Mouse (Mus musculus) ovary, postnatal 36 days (tissue): ENCODE results near the gene Cpeb2.

Source experiments
- DNase-seq: peaks from one replicate; pipeline ENCODE4 v3.0.0; 2022; ENCODE audit warnings: low spot score, mixed read lengths

The Cpeb2 gene

DNA sequence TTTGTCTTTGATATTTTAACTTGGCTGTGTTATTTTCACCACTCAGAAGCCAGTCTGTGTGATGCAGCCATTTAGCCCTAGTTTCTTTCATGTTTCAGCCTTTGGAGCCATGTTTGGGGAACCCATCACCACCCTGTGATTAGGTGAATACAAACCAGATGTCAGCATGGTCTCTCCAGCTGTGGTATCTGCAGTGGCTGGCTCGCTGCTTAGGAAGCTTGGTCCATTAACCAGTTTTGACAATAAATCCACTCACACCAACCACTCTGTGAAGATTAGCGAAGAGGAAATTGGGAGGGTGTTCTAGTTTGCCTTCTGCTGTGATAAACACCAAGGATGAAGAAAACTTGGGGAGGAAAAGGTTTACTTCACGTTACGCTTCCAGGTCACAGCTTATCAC lies 92.6 kb downstream of the Cpeb2 start:
- no peak for DNase-seq

GRCm38 (mm10) chr5:43328579-43328978 lies 95.6 kb downstream of the Cpeb2 start:
- no peak for DNase-seq

- DNase-seq: no peak
Measured at GRCm38 (mm10) chr5:43330260-43330659, 97.3 kb downstream of the Cpeb2 start.

DNA sequence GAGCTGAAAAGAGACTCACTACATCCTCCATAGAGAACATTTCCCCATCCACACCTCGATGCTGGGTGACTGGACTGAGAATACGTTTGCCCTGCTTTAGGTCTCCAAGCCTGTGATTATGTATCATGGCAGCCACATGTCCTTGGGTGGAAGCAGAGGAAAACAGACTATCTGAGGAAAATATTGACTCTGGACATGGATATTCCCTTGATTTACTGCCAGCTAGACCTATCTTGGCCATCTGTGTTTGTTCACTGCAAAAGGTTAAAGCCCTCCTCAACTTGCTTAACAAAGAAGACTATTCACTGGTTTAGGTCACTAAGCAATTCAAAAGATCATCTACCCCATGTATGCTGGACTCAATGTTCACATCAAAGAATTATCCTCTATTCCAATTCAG lies 101.5 kb downstream of the Cpeb2 start:
- DNase-seq: no peak

- no peak for DNase-seq
Measured at GRCm38 (mm10) chr5:43337212-43337611, 104.2 kb downstream of the Cpeb2 start.

GRCm38 (mm10) chr5:43338771-43339475 lies 106.0 kb downstream of the Cpeb2 start:
- DNase-seq: no peak
